Mouse (Mus musculus) heart, embryonic 12.5 days (tissue): Measurements from ENCODE around the gene Igf2. TPM values are rescaled to one million over a fixed set of nuclear protein-coding genes. Genes with fewer than 3 reads are reported as not detected.
A peak's percentile ranks its signal among the peaks of the same experiment; 100 is the strongest.

Source experiments
- ATAC-seq: fragments of 200-750 bp; cut with Nextera tagmentation; 2 replicates; pipeline ENCODE4 v1.8.0; 2017; ENCODE audit warnings: moderate TSS enrichment, moderate library complexity; ENCODE audit not compliant: insufficient number of reproducible peaks, low FRiP score
- H3K27ac ChIP-seq: fragments of 300-500 bp; sonication (generic); 2 replicates; pipeline ENCODE4 v1.5.1; 2016; ENCODE audit warnings: mild to moderate bottlenecking, moderate library complexity; ENCODE audit not compliant: poor library complexity, severe bottlenecking
- H3K27me3 ChIP-seq: fragments of 300-500 bp; sonication (generic); replicated peaks from 2 replicates; pipeline ENCODE4 v1.6.1; 2016; ENCODE audit warnings: mild to moderate bottlenecking, moderate library complexity
- H3K36me3 ChIP-seq: fragments of 300-500 bp; sonication (generic); 2 replicates; pipeline ENCODE4 v1.6.1; 2016; ENCODE audit warnings: mild to moderate bottlenecking, moderate library complexity
- H3K4me1 ChIP-seq: fragments of 300-500 bp; sonication (generic); replicated peaks from 2 replicates; pipeline ENCODE4 v1.6.1; 2016; ENCODE audit warnings: mild to moderate bottlenecking
- H3K4me2 ChIP-seq: fragments of 300-500 bp; sonication (generic); 2 replicates; pipeline ENCODE4 v1.6.1; 2016; ENCODE audit warnings: mild to moderate bottlenecking, moderate library complexity
- H3K4me3 ChIP-seq: fragments of 300-500 bp; sonication (generic); 2 replicates; pipeline ENCODE4 v1.5.1; 2016; ENCODE audit warnings: mild to moderate bottlenecking
- H3K9ac ChIP-seq: fragments of 300-500 bp; sonication (generic); 2 replicates; pipeline ENCODE4 v1.6.1; 2016; ENCODE audit warnings: mild to moderate bottlenecking, moderate library complexity
- H3K9me3 ChIP-seq: fragments of 300-500 bp; sonication (generic); replicated peaks from 2 replicates; pipeline ENCODE4 v1.6.1; 2016; ENCODE audit warnings: mild to moderate bottlenecking, moderate library complexity
- WGBS: fragments of 180-500 bp; shearing (Covaris S2); methylation state at CpG from one replicate; pipeline ENCODE4 v1.1.7; 2016; 5-methylcytosine and 5-hydroxymethylcytosine counted together
- polyA plus RNA-seq: library from polyadenylated mRNA; unstranded; fragments of >200 nt; fragmentation: Nextera tagmentation; extraction: Ambion mirVana; gene quantifications from 2 replicates; pipeline ENCODE4 v1.2.1, GENCODE M21; 2016

The Igf2 gene
- polyA plus RNA-seq, 1 experiment from 2014 or later = 1,315 TPM

DNA sequence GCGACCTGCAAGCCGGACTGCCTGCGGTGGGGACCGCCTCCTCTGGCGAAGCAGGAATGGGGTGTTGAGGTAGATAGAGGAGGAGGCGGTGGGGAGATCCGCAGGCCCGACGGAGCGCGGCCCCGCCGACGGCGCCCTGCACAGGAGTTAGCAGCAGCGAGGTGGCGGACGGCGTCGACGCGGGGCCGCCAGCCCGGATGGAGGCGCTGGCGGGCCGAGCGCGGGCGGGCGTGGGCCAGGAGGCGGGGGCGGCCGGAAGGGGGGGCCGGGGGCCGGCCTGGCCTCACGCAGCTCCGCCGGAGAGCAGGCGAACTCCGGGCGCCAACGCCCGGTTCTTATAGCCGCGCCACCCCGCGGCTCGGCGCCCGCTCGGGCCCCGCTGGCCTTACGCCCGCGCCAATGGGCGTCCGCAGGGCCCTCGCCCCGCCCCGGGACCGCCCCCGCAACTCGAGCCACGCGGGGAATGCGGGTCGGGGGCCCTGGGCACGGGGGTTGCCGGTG lies 7.4 kb downstream of the Igf2 start:
- no peaks in the 10 kb centered on the region for H3K9me3 ChIP-seq
- peak overlapping the region; percentile 72 for H3K4me2 ChIP-seq
- peaks cover 69% of the 10 kb centered on the region for H3K27me3 ChIP-seq
- peak overlapping the region; percentile 97 for H3K9ac ChIP-seq
- peaks cover 18% of the 10 kb centered on the region for H3K36me3 ChIP-seq
- 3% methylated on average over 62 of the region's 70 CpGs for WGBS
- peak overlapping the region; percentile 62 for H3K4me3 ChIP-seq
- H3K27ac ChIP-seq = peak overlapping the region; percentile 98
- peak; percentile 72 for ATAC-seq
- H3K4me1 ChIP-seq = peaks cover 13% of the 10 kb centered on the region

DNA sequence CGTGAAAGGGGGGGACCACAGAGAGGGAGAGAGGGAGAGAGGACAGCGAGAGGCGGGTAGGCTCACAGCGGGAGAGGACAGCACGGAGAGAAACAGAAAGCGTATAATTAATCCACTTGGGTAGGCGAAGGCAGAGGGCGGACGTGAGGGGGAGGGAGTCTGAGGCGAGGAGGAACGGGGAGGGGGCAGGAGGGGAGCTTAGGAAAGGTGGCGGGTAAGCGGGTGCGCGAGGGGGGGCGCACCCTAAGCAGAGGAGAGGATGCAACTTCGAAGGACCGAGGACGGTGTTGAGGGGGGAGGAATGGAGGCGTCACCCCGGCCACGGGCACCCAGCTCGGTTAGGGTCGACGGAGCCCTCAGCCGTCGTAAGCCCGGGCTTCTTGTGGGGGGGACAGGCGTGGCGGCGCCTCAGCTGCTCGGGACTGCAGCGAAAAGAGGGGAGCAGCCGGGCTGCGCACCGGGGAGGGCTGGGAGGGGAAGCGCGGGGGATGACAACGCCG lies 7.9 kb downstream of the Igf2 start:
- Histone ChIP-seq H3K9ac (peak overlapping the region; percentile 97), H3K4me1 (peaks cover 18% of the 10 kb centered on the region), H3K4me2 (peak overlapping the region; percentile 72), H3K27ac (peak overlapping the region; percentile 98), H3K4me3 (peak overlapping the region; percentile 62), H3K9me3 (no peaks in the 10 kb centered on the region), H3K27me3 (peaks cover 74% of the 10 kb centered on the region), H3K36me3 (peaks cover 23% of the 10 kb centered on the region)
- under 1% methylated on average over 33 of the region's 40 CpGs for WGBS
- ATAC-seq = no peak

GRCm38 (mm10) chr7:142657821-142658614 lies 8.6 kb downstream of the Igf2 start:
- H3K27ac ChIP-seq = peak overlapping the region; percentile 98
- peaks cover 77% of the 10 kb centered on the region for H3K27me3 ChIP-seq
- peak overlapping the region; percentile 72 for H3K4me2 ChIP-seq
- H3K36me3 ChIP-seq = peaks cover 28% of the 10 kb centered on the region
- ATAC-seq = peak; percentile 1; the same call in 1 of the 2 replicates
- H3K4me3 ChIP-seq = peak overlapping the region; percentile 62
- peaks cover 19% of the 10 kb centered on the region for H3K4me1 ChIP-seq
- H3K9me3 ChIP-seq = no peaks in the 10 kb centered on the region
- WGBS = under 1% methylated on average over 34 of the region's 34 CpGs
- H3K9ac ChIP-seq = peak overlapping the region; percentile 97

DNA sequence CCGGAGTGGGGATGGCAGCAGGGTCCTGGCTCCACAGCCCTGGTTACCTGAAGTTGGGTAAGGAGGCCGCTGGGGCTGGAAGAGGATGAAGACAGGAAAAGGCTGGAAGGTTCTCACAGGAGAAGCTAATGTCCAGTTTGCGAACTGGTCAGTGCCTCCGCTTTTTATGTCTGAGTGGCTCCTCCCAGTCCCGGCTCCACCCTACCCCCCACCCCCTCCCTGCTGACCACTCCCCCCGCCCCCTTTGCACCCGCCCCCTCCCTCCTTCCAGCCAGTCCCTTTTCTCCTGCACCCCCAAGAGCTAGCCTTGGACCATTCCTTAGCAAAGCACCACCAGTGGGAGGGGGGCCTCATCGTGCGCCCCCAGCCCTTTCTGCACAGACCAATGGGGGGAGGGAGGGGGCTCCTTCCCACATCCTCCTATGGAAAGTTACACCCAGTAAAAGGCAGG lies 9.2 kb downstream of the Igf2 start:
- H3K27me3 ChIP-seq = peaks cover 77% of the 10 kb centered on the region
- peak overlapping the region; percentile 72 for H3K4me2 ChIP-seq
- peak; percentile 24 for ATAC-seq
- H3K9ac ChIP-seq = peak overlapping the region; percentile 97
- peaks cover 19% of the 10 kb centered on the region for H3K4me1 ChIP-seq
- 9% methylated on average over 7 of the region's 9 CpGs for WGBS
- no peaks in the 10 kb centered on the region for H3K9me3 ChIP-seq
- H3K4me3 ChIP-seq = peak overlapping the region; percentile 62
- H3K36me3 ChIP-seq = peaks cover 33% of the 10 kb centered on the region
- peak overlapping the region; percentile 98 for H3K27ac ChIP-seq

DNA sequence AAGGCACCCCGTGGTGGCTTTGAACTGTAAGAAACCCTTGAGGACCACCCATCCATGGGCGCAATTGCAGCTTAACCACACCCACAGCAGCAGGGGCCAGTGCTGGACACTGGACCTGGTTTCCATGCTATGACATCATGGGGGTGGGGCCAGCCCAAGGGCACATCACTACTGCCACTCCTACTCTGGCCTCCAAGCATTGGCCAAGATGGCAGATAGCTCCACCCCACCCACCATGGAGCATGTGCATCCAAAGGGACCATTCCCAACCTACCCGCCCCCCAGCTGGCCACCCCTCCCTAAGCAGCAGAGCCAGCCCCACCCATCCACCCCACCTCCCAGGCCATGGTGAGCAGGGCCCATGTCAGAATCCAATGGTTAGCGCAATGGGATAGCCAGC lies 10.6 kb downstream of the Igf2 start:
- peak; percentile 27 for ATAC-seq
- peak overlapping the region; percentile 72 for H3K4me2 ChIP-seq
- peak overlapping the region; percentile 62 for H3K4me3 ChIP-seq
- H3K9me3 ChIP-seq = no peaks in the 10 kb centered on the region
- peak overlapping the region; percentile 97 for H3K9ac ChIP-seq
- peaks cover 43% of the 10 kb centered on the region for H3K36me3 ChIP-seq
- WGBS = 23% methylated on average over 4 of the region's 4 CpGs
- peaks cover 19% of the 10 kb centered on the region for H3K4me1 ChIP-seq
- H3K27me3 ChIP-seq = peaks cover 76% of the 10 kb centered on the region
- H3K27ac ChIP-seq = peak overlapping the region; percentile 65

DNA sequence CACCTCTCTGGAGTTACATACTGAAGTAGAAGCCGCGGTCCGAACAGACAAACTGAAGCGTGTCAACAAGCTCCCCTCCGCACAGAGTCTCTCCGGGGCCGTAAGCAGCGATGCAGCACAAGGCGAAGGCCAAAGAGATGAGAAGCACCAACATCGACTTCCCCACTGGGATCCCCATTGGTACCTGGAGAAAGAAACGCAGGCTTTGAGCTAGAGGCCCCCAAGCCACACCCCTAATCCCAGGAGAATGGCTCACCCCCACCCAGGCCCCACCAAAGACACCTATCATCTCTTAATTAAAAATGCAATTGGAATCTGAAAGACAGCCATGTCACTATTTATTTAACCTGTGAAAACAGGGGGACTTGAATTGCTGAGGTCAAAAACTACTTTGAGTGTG lies 11.0 kb downstream of the Igf2 start:
- peak overlapping the region; percentile 65 for H3K27ac ChIP-seq
- WGBS = 10% methylated on average over 11 of the region's 11 CpGs
- peaks cover 19% of the 10 kb centered on the region for H3K4me1 ChIP-seq
- H3K9me3 ChIP-seq = no peaks in the 10 kb centered on the region
- H3K9ac ChIP-seq = peak overlapping the region; percentile 97
- H3K27me3 ChIP-seq = peaks cover 72% of the 10 kb centered on the region
- H3K4me2 ChIP-seq = peak overlapping the region; percentile 72
- ATAC-seq = no peak
- peaks cover 43% of the 10 kb centered on the region for H3K36me3 ChIP-seq
- H3K4me3 ChIP-seq = peak overlapping the region; percentile 62

DNA sequence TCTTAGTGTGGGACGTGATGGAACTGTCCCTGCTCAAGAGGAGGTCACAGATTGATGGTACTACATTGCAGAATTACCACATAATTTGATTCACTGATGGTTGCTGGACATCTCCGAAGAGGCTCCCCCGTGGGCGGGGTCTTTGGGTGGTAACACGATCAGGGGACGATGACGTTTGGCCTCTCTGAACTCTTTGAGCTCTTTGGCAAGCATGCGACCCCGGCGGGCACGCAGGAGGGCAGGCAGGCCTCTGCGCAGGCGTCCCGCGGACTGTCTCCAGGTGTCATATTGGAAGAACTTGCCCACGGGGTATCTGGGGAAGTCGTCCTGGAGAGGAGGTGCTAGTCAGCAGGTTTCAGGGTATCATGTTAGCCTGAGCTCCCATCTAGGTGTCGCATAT lies 12.9 kb downstream of the Igf2 start:
- Histone ChIP-seq H3K4me3 (peak overlapping the region; percentile 62), H3K9me3 (no peaks in the 10 kb centered on the region), H3K36me3 (peaks cover 43% of the 10 kb centered on the region), H3K27ac (peak overlapping the region; percentile 65), H3K9ac (peak overlapping the region; percentile 97), H3K4me1 (peaks cover 16% of the 10 kb centered on the region), H3K27me3 (peaks cover 54% of the 10 kb centered on the region), H3K4me2 (peak overlapping the region; percentile 72)
- ATAC-seq = no peak
- 17% methylated on average over 18 of the region's 18 CpGs for WGBS

GRCm38 (mm10) chr7:142646676-142647075 lies 19.9 kb downstream of the Igf2 start:
- Histone ChIP-seq H3K4me2 (no peak overlapping the region), H3K9ac (no peak overlapping the region), H3K36me3 (peaks cover 6% of the 10 kb centered on the region), H3K9me3 (peaks cover 7% of the 10 kb centered on the region), H3K4me1 (peaks cover 23% of the 10 kb centered on the region), H3K4me3 (no peak overlapping the region), H3K27ac (no peak overlapping the region), H3K27me3 (no peaks in the 10 kb centered on the region)
- 57% methylated on average over 6 of the region's 6 CpGs for WGBS
- ATAC-seq = no peak

GRCm38 (mm10) chr7:142645045-142645444 lies 21.6 kb downstream of the Igf2 start:
- Histone ChIP-seq H3K27ac (peak overlapping the region; percentile 79), H3K4me2 (peak overlapping the region; percentile 21; the same call in 1 of the 2 replicates), H3K4me3 (no peak overlapping the region), H3K27me3 (no peaks in the 10 kb centered on the region), H3K9me3 (peaks cover 7% of the 10 kb centered on the region), H3K4me1 (peaks cover 23% of the 10 kb centered on the region), H3K36me3 (no peaks in the 10 kb centered on the region), H3K9ac (no peak overlapping the region)
- WGBS = 5% methylated on average over 5 of the region's 5 CpGs
- ATAC-seq = peak; percentile 48; the same call in 1 of the 2 replicates

DNA sequence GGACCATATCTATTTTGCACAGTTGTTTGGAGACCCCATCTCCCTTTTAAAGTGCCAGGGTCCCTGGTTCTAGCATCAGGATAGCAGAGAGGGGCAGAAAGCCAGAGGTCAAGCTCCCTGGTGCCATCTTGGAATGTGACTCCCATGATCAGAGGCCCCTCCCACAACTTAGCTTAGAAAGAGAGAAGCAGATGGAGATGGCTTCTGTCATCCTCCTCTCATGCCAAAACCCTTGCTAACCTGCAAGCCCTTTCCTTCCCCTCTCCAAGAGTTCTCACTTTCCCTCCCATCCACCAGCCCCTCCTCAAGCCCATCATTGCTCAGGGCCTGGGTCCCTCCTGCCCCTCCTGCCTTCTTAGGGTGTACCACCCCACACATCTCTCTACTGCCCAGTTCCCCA lies 30.4 kb downstream of the Igf2 start:
- H3K27ac ChIP-seq = no peak overlapping the region
- no peak overlapping the region for H3K9ac ChIP-seq
- no peak for ATAC-seq
- H3K4me3 ChIP-seq = no peak overlapping the region
- H3K9me3 ChIP-seq = no peaks in the 10 kb centered on the region
- H3K4me2 ChIP-seq = no peak overlapping the region
- no peaks in the 10 kb centered on the region for H3K36me3 ChIP-seq
- H3K4me1 ChIP-seq = peaks cover 10% of the 10 kb centered on the region
- H3K27me3 ChIP-seq = peaks cover 5% of the 10 kb centered on the region; the same call in 1 of the 2 replicates

GRCm38 (mm10) chr7:142630691-142631090 lies 35.9 kb downstream of the Igf2 start:
- no peak overlapping the region for H3K4me2 ChIP-seq
- no peaks in the 10 kb centered on the region for H3K4me1 ChIP-seq
- no peak for ATAC-seq
- no peak overlapping the region for H3K4me3 ChIP-seq
- no peaks in the 10 kb centered on the region for H3K36me3 ChIP-seq
- no peaks in the 10 kb centered on the region for H3K27me3 ChIP-seq
- 68% methylated on average over 10 of the region's 10 CpGs for WGBS
- no peak overlapping the region for H3K9ac ChIP-seq
- no peaks in the 10 kb centered on the region for H3K9me3 ChIP-seq
- no peak overlapping the region for H3K27ac ChIP-seq
